Comparison of ENCODE assay signal across 8 mouse cellular contexts in the genomic region with DNA sequence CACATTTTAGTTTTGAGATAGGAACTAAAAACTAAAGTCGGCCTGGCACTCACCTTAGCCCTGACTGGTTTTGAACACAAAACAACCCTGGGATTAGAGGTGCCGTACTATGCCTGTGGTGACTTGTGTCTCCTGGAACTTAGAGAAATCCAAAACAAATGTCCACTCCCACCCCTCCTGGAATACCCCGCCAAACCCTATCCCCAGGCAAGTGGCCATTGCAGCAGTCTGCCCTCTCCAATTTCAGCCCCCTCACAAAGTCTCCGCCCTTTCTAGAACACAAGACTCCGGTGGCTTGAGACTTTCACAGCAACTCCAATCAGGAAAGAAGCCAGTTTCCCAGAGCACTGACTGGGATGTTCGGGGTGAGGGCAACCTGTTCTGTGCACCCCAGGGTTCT. TPM values are rescaled to one million over a fixed set of nuclear protein-coding genes. Genes with fewer than 3 reads are reported as not detected.
DNase-seq lines count a peak whose midpoint lies in the region; ATAC-seq and TF ChIP-seq lines count a peak whose summit lies in the region.

A gene (plus strand): TSS at position 275 of the 400 bp plus-strand sequence.

- ATAC-seq in embryonic facial prominence, embryonic 12.5 days (ENCODE audit: insufficient number of reproducible peaks, insufficient read depth, low FRiP score, low TSS enrichment), result peak; percentile 55
- ATAC-seq in heart, embryonic 12.5 days (ENCODE audit: insufficient number of reproducible peaks, low FRiP score), result no peak
- ATAC-seq in monocyte, adult 5-6 weeks (replicated peaks; ENCODE audit: insufficient number of reproducible peaks, low FRiP score, low TSS enrichment, poor library complexity, severe bottlenecking), result no peak

- DNase-seq in spleen, adult 2 months (ENCODE audit: low read depth in 1 of 2, low spot score in 2 of 2), result no peak
- DNase-seq in spleen, adult 12 weeks (ENCODE audit: low spot score), result no peak
- no peak for DNase-seq in left cerebral cortex, postnatal 10 days (ENCODE audit: extremely low spot score in 1 of 2, low spot score in 2 of 2)
- no peak for DNase-seq in kidney, adult 18-20 months
- DNase-seq in B cell, adult 2 months, result no peak

- no peaks in the 10 kb centered on the region for H3K9me3 ChIP-seq in embryonic facial prominence, embryonic 12.5 days
- no peaks in the 10 kb centered on the region for H3K9me3 ChIP-seq in heart, embryonic 12.5 days (replicated peaks)

- H3K27ac ChIP-seq in spleen, adult 2 months (ENCODE audit: insufficient read depth, low read length), result no peak within 1 kb of the TSS; the same call in 1 of the 2 replicates
- peak within 1 kb of the TSS; percentile 58; the same call in 1 of the 2 replicates for H3K27ac ChIP-seq in embryonic facial prominence, embryonic 12.5 days
- peak within 1 kb of the TSS; percentile 65 for H3K27ac ChIP-seq in heart, embryonic 12.5 days (ENCODE audit: poor library complexity, severe bottlenecking)

- TF ChIP-seq POLR2A in spleen, adult 2 months (IDR thresholded peaks at IDR 0.05; ENCODE audit: low read depth, low read length), result no peak

- peaks cover 5% of the 10 kb centered on the region for H3K4me1 ChIP-seq in spleen, adult 2 months (ENCODE audit: control insufficient read depth, insufficient read depth, insufficient read length)
- H3K4me1 ChIP-seq in embryonic facial prominence, embryonic 12.5 days, result peaks cover 13% of the 10 kb centered on the region
- H3K4me1 ChIP-seq in heart, embryonic 12.5 days (replicated peaks), result peaks cover 25% of the 10 kb centered on the region

- peaks cover 2% of the 10 kb centered on the region; the same call in 1 of the 2 replicates for H3K36me3 ChIP-seq in spleen, adult 2 months (ENCODE audit: control insufficient read depth, insufficient read depth, low read length)
- H3K36me3 ChIP-seq in embryonic facial prominence, embryonic 12.5 days, result peaks cover 14% of the 10 kb centered on the region
- peaks cover 36% of the 10 kb centered on the region for H3K36me3 ChIP-seq in heart, embryonic 12.5 days

- intact Hi-C loops in left cerebral cortex, postnatal 10 days (cut with DNase I), result no loop called here

- H3K4me3 ChIP-seq in spleen, adult 2 months (ENCODE audit: extremely low read depth, insufficient read depth, insufficient read length), result peak within 1 kb of the TSS; percentile 74
- H3K4me3 ChIP-seq in embryonic facial prominence, embryonic 12.5 days, result peak within 1 kb of the TSS; percentile 87
- peak within 1 kb of the TSS; percentile 97 for H3K4me3 ChIP-seq in heart, embryonic 12.5 days

- TF ChIP-seq CTCF in spleen, adult 2 months (IDR thresholded peaks at IDR 0.05; ENCODE audit: extremely low read depth, insufficient read depth, insufficient read length, insufficient replicate concordance), result no peak

- peak within 1 kb of the TSS; percentile 87 for H3K9ac ChIP-seq in embryonic facial prominence, embryonic 12.5 days
- H3K9ac ChIP-seq in heart, embryonic 12.5 days, result peak within 1 kb of the TSS; percentile 96

- no peaks in the 10 kb centered on the region for H3K27me3 ChIP-seq in spleen, adult 2 months (ENCODE audit: control insufficient read depth, insufficient read depth, low read length)
- H3K27me3 ChIP-seq in embryonic facial prominence, embryonic 12.5 days, result no peaks in the 10 kb centered on the region
- H3K27me3 ChIP-seq in heart, embryonic 12.5 days (replicated peaks), result no peaks in the 10 kb centered on the region

- peak within 1 kb of the TSS; percentile 87 for H3K4me2 ChIP-seq in embryonic facial prominence, embryonic 12.5 days (replicated peaks)
- peak within 1 kb of the TSS; percentile 89 for H3K4me2 ChIP-seq in heart, embryonic 12.5 days

- 46% methylated on average over 6 of the region's 6 CpGs for WGBS in spleen, adult 2 months
- 26% methylated on average over 6 of the region's 6 CpGs for WGBS in embryonic facial prominence, embryonic 12.5 days
- WGBS in heart, embryonic 12.5 days, result 32% methylated on average over 6 of the region's 6 CpGs

RNA-seq across cellular contexts. Expression of the gene that starts here (rescaled TPM):
- 7.7 and 74.0 TPM in 2 replicates for polyA plus RNA-seq in spleen, adult 2 months (2012; rRNA removed)
- 117 and 126 TPM in 2 replicates for polyA plus RNA-seq in embryonic facial prominence, embryonic 12.5 days (2016; fragmentation: Nextera tagmentation; extraction: Ambion mirVana)
- polyA plus RNA-seq in heart, embryonic 12.5 days (2016; fragmentation: Nextera tagmentation; extraction: Ambion mirVana), result 262 and 274 TPM in 2 replicates
- total RNA-seq in left cerebral cortex, postnatal 10 days (2021), result 10 to 100 TPM; 33.7 to 36.7 TPM
- 13.0 to 48.5 TPM (median 38.5 TPM) in 3 replicates for total RNA-seq in monocyte, adult 5-6 weeks (2017)
